Mouse (Mus musculus) MEL (cell line): ENCODE data around the gene Upb1. TPM values are rescaled to one million over a fixed set of nuclear protein-coding genes. Genes with fewer than 3 reads are reported as not detected.

Experiments used
- DNase-seq: peaks from one replicate; pipeline ENCODE4 v3.0.0; 2011; ENCODE audit warnings: low read depth, low spot score
- H3K27ac ChIP-seq: 2 replicates; pipeline ENCODE4 v1.5.1; 2012; ENCODE audit warnings: low read depth, mild to moderate bottlenecking, control low read depth, low read length, moderate library complexity; ENCODE audit not compliant: control insufficient read depth
- H3K27me3 ChIP-seq, 2 experiments: fragments of 150-350 bp in 1 of 2; sonication (generic) in 1 of 2; 2 replicates each; pipeline ENCODE4 v1.6.1; 2012; ENCODE audit warnings: low read length in 2 of 2, mild to moderate bottlenecking in 2 of 2, improper control_type of control experiment in 1 of 2, moderate library complexity in 1 of 2; ENCODE audit not compliant: insufficient read depth in 2 of 2, control insufficient read depth in 1 of 2
- H3K36me3 ChIP-seq, 2 experiments: 2 replicates each; pipeline ENCODE4 v1.6.1; 2012 to 2014; ENCODE audit warnings: low read length in 2 of 2, improper control_type of control experiment in 1 of 2, inconsistent platforms in 1 of 2, mild to moderate bottlenecking in 1 of 2; ENCODE audit not compliant: insufficient read depth in 2 of 2, control insufficient read depth in 1 of 2
- H3K4me1 ChIP-seq, 2 experiments: fragments of 150-350 bp in 1 of 2; sonication (generic) in 1 of 2; 2 replicates each; pipeline ENCODE4 v1.6.1; 2012; ENCODE audit warnings: low read length in 2 of 2, improper control_type of control experiment in 1 of 2, mild to moderate bottlenecking in 1 of 2; ENCODE audit not compliant: insufficient read depth in 2 of 2, control insufficient read depth in 1 of 2
- H3K4me3 ChIP-seq, 2 experiments: fragments of 150-350 bp in 1 of 2; sonication (generic) in 1 of 2; 2 replicates each; pipeline ENCODE4 v1.5.1; 2012; ENCODE audit warnings: low read depth in 2 of 2, low read length in 2 of 2, mild to moderate bottlenecking in 2 of 2, moderate library complexity in 2 of 2, control low read depth in 1 of 2, improper control_type of control experiment in 1 of 2; ENCODE audit not compliant: control insufficient read depth in 1 of 2, insufficient read depth in 1 of 2
- H3K79me2 ChIP-seq: 2 replicates; pipeline ENCODE4 v1.6.1; 2012; ENCODE audit warnings: mild to moderate bottlenecking, low read length, moderate library complexity; ENCODE audit not compliant: control insufficient read depth, poor library complexity, insufficient read depth
- H3K9ac ChIP-seq: 2 replicates; pipeline ENCODE4 v1.6.1; 2012; ENCODE audit warnings: low read depth, mild to moderate bottlenecking, control low read depth, low read length, moderate library complexity; ENCODE audit not compliant: control insufficient read depth, poor library complexity, severe bottlenecking
- H3K9me3 ChIP-seq: fragments of 150-350 bp; sonication (generic); replicated peaks from 2 replicates; pipeline ENCODE4 v1.6.1; 2012; ENCODE audit warnings: mild to moderate bottlenecking, low read length, improper control_type of control experiment, moderate library complexity; ENCODE audit not compliant: insufficient read depth
- BHLHE40 ChIP-seq: IDR thresholded peaks from 2 replicates; pipeline ENCODE4 v1.6.1; 2012; ENCODE audit warnings: low read depth, mild to moderate bottlenecking, inconsistent platforms, low read length, improper control_type of control experiment, borderline replicate concordance
- CHD1 ChIP-seq: IDR thresholded peaks from 2 replicates; pipeline ENCODE4 v1.6.1; 2012; ENCODE audit warnings: low read depth, mild to moderate bottlenecking, inconsistent platforms, low read length, improper control_type of control experiment
- CHD2 ChIP-seq: IDR thresholded peaks from 2 replicates; pipeline ENCODE4 v1.6.1; 2011; ENCODE audit warnings: low read length, improper control_type of control experiment
- CTCF ChIP-seq, 3 experiments: IDR thresholded peaks in 2 of 3; conservative IDR thresholded peaks in 1 of 3; 2 replicates each; pipeline ENCODE4 v1.5.1; 2011 to 2012; ENCODE audit warnings: low read length in 3 of 3, low read depth in 2 of 3, mild to moderate bottlenecking in 2 of 3, improper control_type of control experiment in 1 of 3, inconsistent platforms in 1 of 3, mixed read lengths in 1 of 3, moderate library complexity in 1 of 3; ENCODE audit not compliant: control insufficient read depth in 1 of 3, insufficient read depth in 1 of 3, poor library complexity in 1 of 3, severe bottlenecking in 1 of 3
- ETS1 ChIP-seq: IDR thresholded peaks from 2 replicates; pipeline ENCODE4 v1.6.1; 2012; ENCODE audit warnings: low read depth, mild to moderate bottlenecking, inconsistent platforms, low read length, improper control_type of control experiment, moderate library complexity
- GABPA ChIP-seq: IDR thresholded peaks from 2 replicates; pipeline ENCODE4 v1.6.1; 2012; ENCODE audit warnings: low read depth, mild to moderate bottlenecking, inconsistent platforms, low read length, improper control_type of control experiment, moderate library complexity
- JUND ChIP-seq: IDR thresholded peaks from 2 replicates; pipeline ENCODE4 v1.6.1; 2011; ENCODE audit warnings: low read depth, mild to moderate bottlenecking, improper control_type of control experiment, low read length
- KAT2A ChIP-seq: conservative IDR thresholded peaks from 2 replicates; pipeline ENCODE4 v1.6.1; 2012; ENCODE audit warnings: low read depth, low read length, improper control_type of control experiment, inconsistent platforms
- MAFK ChIP-seq: IDR thresholded peaks from 2 replicates; pipeline ENCODE4 v1.6.1; 2011; ENCODE audit warnings: low read depth, mild to moderate bottlenecking, low read length, improper control_type of control experiment, borderline replicate concordance
- MAX ChIP-seq: IDR thresholded peaks from 2 replicates; pipeline ENCODE4 v1.6.1; 2011; ENCODE audit warnings: low read length, improper control_type of control experiment
- MYC ChIP-seq: IDR thresholded peaks from 2 replicates; pipeline ENCODE4 v1.6.1; 2011; ENCODE audit warnings: low read depth, mild to moderate bottlenecking, low read length, improper control_type of control experiment, moderate library complexity
- NELFE ChIP-seq: IDR thresholded peaks from 2 replicates; pipeline ENCODE4 v1.6.1; 2011; ENCODE audit warnings: low read depth, low read length, improper control_type of control experiment
- NRF1 ChIP-seq: IDR thresholded peaks from 2 replicates; pipeline ENCODE4 v1.6.1; 2014; ENCODE audit warnings: low read depth, mild to moderate bottlenecking, inconsistent platforms, low read length, improper control_type of control experiment, moderate library complexity; ENCODE audit not compliant: poor library complexity, insufficient read depth, severe bottlenecking
- POLR2AphosphoS2 ChIP-seq: IDR thresholded peaks from 2 replicates; pipeline ENCODE4 v1.6.1; 2011; ENCODE audit warnings: low read length, improper control_type of control experiment
- SIN3A ChIP-seq: IDR thresholded peaks from 2 replicates; pipeline ENCODE4 v1.6.1; 2012; ENCODE audit warnings: low read length, improper control_type of control experiment, inconsistent platforms
- SMC3 ChIP-seq: IDR thresholded peaks from 2 replicates; pipeline ENCODE4 v1.6.1; 2011; ENCODE audit warnings: low read depth, low read length, improper control_type of control experiment
- TBP ChIP-seq: IDR thresholded peaks from 2 replicates; pipeline ENCODE4 v1.8.0; 2011; ENCODE audit warnings: low read depth, low read length, improper control_type of control experiment
- UBTF ChIP-seq: IDR thresholded peaks from 2 replicates; pipeline ENCODE4 v1.6.1; 2012; ENCODE audit warnings: low read depth, mild to moderate bottlenecking, inconsistent platforms, low read length, improper control_type of control experiment, moderate library complexity, borderline replicate concordance; ENCODE audit not compliant: insufficient read depth
- USF1 ChIP-seq: IDR thresholded peaks from 2 replicates; pipeline ENCODE4 v1.6.1; 2014; ENCODE audit warnings: low read depth, mild to moderate bottlenecking, inconsistent platforms, low read length, improper control_type of control experiment, moderate library complexity
- ZKSCAN1 ChIP-seq: IDR thresholded peaks from 2 replicates; pipeline ENCODE4 v1.6.1; 2012; ENCODE audit warnings: low read depth, mild to moderate bottlenecking, inconsistent platforms, low read length, improper control_type of control experiment, moderate library complexity
- polyA plus RNA-seq, 2 experiments: library from polyadenylated mRNA; stranded (reverse) in 1 of 2; unstranded in 1 of 2; fragments of >175 nt in 1 of 2; fragments of >200 nt in 1 of 2; gene quantifications; 2 replicates each; pipeline versions ENCODE4 v1.2.1 to v1.2.4; 2012; ENCODE audit warnings: low replicate concordance in 2 of 2, low read depth in 1 of 2; ENCODE audit not compliant: insufficient read length in 2 of 2, insufficient read depth in 1 of 2, missing spikeins in 1 of 2
- total RNA-seq: library from RNA; depleted of rRNA; stranded (reverse); fragments of 300-350 nt; gene quantifications from 2 replicates; pipeline ENCODE4 v1.2.3, GENCODE M21; 2012

Upb1 gene
- total and polyA plus RNA-seq, 3 experiments: 0.03 TPM; not detected in 2

GRCm38 (mm10) chr10:75412114-75413103 lies 11.5 kb downstream of the Upb1 start:
- Histone ChIP-seq H3K27ac (no peak overlapping the region), H3K9me3 (no peaks in the 10 kb centered on the region), H3K4me1 (peaks cover 0 to 4% of the 10 kb centered on the region in 2 experiments; a peak in 2 of 4 replicates), H3K4me3 (peak overlapping the region in 1 of 2 experiments; percentile 35; a peak in 1 of 4 replicates), H3K36me3 (no peaks in the 10 kb centered on the region), H3K27me3 (no peaks in the 10 kb centered on the region), H3K9ac (no peak overlapping the region), H3K79me2 (no peaks in the 10 kb centered on the region)
- TF ChIP-seq MAFK: no peak
- no peak for TF ChIP-seq POLR2AphosphoS2
- no peak; the same call in 1 of the 2 replicates for TF ChIP-seq USF1
- TF ChIP-seq MAX: no peak
- TF ChIP-seq NELFE: no peak
- no peak for TF ChIP-seq MYC
- TF ChIP-seq BHLHE40: peak; percentile 82
- peak; percentile 14 for DNase-seq

DNA sequence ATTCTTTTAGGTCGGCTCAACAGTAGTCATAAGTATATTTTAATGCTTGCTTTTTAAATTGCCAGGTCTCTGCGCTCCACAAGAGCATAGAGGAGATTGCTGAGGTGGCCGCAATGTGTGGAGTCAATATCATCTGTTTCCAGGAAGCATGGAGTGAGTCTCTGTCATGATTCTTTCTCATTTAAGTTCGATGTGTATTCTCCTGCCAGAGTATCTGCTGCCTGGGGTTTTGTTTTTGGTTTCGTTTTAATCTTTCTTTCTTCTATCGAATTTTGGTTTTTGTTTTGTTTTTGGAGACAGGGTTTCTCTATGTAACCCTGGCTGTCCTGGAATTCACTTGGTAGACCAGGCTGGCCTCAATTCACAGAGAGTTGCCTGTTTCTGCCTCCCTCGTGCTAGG lies 14.0 kb downstream of the Upb1 start:
- no peaks in the 10 kb centered on the region for H3K27me3 ChIP-seq
- H3K4me3 ChIP-seq: no peak overlapping the region
- H3K9ac ChIP-seq: no peak overlapping the region
- H3K36me3 ChIP-seq: no peaks in the 10 kb centered on the region
- no peaks in the 10 kb centered on the region for H3K9me3 ChIP-seq
- H3K27ac ChIP-seq: no peak overlapping the region
- H3K79me2 ChIP-seq: no peaks in the 10 kb centered on the region
- TF ChIP-seq ETS1: no peak
- TF ChIP-seq KAT2A: no peak
- TF ChIP-seq TBP: no peak
- TF ChIP-seq MYC: no peak
- TF ChIP-seq POLR2AphosphoS2: no peak
- no peak for TF ChIP-seq CHD2
- TF ChIP-seq ZKSCAN1: no peak
- TF ChIP-seq SMC3: no peak
- TF ChIP-seq NRF1: no peak
- TF ChIP-seq SIN3A: no peak
- no peak for TF ChIP-seq CHD1
- TF ChIP-seq JUND: no peak
- no peak for TF ChIP-seq UBTF
- no peak for TF ChIP-seq GABPA
- no peak for TF ChIP-seq CTCF (IDR thresholded peaks at IDR 0.05 in 2 of 3, conservative IDR thresholded peaks at IDR 0.05 in 1 of 3; ENCODE audit: control insufficient read depth in 1 of 3, insufficient read depth in 1 of 3, low read depth in 2 of 3, low read length in 3 of 3, poor library complexity in 1 of 3, severe bottlenecking in 1 of 3)
- DNase-seq: no peak
- H3K4me1 ChIP-seq: peaks cover 0 to 4% of the 10 kb centered on the region in 2 experiments; a peak in 2 of 4 replicates
